Mouse (Mus musculus) c-Kit-positive CD71-positive TER-119-negative erythroid progenitor cells, embryonic 14.5 days (primary cell): ENCODE data around the gene Ints7.

Experiments used
- DNase-seq: peaks from one replicate; pipeline ENCODE4 v3.0.0-alpha.2; 2013; ENCODE audit warnings: low read depth

Ints7 gene

DNA sequence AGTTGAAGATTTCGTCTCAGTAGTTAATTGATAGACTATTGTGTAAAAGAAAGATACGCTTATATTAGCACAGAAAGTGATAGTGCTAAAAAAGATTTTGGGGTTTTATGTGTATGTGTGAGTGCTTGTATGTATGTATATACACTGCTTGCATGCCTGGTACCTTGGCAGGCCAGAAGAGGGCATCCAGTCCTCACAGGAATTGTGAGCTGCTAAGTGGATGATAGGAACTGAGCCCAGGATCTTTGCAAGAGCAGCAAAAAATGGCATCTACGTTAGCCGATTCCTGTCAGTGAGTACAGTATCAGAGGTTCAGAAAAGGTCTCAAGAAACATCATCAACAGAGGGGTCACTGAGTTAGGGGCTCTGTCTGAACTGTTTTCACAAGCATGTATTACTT, 9.0 kb downstream of the Ints7 start:
- no peak for DNase-seq

DNA sequence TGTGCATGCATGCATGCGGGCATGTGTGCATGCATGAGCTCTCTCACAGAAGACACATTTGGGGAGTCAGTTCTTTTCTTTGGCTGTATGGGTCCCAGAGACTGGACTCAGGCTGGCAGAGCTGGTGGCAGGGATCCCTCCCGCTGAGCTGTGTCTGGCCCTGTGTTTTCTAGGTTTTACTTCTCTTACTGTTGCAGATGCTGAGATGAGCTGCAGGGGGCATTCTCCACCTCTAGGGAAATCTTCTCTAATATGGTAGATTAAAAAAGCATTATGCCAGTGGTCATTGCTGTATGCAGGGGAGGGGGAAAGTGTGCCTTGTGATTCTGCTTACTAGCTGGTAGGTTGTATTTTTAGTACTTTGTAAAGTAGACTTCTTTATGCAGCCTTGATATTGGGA, 10.3 kb downstream of the Ints7 start:
- no peak for DNase-seq

DNA sequence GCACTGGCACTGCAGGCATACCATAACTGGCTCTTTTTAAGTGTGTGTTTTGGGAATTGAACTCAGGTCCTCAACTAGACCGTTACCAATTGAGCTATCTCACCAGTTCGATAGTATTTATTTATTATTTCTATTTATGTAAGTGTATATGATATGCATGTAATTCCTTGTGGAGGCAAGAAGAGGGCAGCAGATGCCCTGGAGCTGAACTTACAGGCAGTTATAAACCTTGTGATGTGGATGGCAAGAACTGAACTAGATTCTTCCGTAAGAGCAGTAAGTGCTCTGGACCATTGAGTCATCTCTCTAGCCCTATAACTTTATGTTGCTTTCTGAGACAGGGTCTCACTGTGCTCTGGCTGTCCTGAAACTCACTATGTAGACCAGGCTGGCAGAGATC, 11.6 kb downstream of the Ints7 start:
- DNase-seq: no peak

DNA sequence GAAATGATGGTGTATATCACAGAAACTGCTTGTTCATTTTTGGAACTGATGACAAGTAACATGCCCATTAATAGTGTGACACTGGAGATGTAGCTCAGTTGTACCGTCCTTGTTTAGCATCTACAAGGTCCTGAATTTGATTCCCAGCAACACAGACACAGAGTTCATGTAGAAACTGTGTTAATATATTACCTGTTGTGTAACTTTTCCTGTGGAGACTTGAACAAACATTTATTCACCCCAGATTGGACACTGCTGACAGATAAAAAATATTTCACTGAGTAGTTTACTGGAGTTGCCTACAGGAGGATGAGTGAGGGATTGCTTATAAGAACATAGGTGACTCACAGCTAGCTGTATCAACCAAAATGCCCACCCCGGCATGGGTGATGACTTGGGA, 13.3 kb downstream of the Ints7 start:
- no peak for DNase-seq

DNA sequence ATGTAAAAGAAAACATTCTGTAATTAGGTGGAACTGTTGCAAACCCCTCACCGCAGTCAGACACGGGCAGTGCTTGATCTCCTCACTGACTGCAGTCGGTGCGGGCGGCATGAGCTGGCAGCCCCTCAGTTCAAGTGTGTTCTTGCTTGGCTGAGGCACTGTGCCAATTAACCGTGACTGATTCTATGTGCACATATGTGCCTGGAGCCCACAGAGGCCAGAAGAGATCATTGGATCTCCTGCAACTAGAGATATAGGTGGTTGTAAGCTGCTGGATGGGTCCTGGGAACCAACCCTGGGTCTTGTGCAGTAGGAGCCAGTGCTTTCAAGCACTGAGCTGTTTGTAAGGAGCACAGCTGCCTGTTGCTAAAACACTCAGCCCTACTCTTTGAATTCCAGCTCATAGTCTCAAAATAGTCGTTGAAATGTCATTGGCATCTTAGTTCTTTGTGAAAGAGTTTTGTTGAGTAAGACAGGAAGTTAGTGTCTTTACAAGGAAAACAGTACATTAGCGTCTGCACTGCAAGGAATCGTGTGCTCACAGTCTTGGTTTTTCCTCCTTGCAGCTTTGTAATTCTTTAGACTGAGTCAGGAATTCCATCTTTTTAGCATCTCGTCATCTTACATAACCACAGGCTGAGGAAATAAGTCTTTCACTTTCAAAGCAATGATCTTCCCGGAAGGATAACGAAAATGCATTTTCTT, 16.7 kb downstream of the Ints7 start:
- no peak for DNase-seq

DNA sequence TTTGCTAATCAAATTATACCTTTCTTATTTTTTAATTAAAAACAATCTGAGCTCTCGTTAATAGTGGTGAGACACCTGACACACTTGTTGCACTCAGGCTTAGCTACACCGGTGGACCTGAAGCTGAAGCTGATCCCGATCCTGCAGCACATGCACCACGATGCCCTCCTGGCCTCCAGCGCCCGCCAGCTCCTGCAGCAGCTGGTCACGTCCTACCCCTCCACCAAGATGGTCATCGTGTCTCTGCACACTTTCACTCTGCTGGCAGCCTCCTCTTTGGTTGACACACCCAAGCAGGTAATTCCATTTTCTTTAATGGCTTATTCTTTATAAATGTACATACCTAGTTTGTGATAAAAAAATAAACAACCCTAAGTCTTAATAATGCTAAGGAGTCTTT, 20.6 kb downstream of the Ints7 start:
- no peak for DNase-seq

DNA sequence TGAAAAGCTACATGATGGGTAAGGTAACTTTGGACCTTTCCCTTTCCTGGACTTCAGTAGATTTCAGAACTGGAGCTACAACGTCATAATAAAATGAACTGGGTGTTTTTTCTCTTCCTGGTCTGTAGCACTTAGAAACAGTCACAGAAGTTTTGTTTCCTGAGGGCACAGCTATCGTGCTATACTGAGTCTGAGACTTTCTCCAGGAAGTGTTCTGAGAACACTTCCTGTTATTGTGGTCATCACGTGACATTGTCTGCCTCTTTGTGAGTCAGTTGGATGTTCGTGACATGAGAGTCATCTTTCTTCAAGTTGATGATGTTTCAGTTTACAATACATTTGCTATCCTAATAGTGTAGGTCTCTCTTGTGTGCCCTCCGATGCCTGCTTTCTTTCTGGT, 23.8 kb downstream of the Ints7 start:
- DNase-seq: no peak

DNA sequence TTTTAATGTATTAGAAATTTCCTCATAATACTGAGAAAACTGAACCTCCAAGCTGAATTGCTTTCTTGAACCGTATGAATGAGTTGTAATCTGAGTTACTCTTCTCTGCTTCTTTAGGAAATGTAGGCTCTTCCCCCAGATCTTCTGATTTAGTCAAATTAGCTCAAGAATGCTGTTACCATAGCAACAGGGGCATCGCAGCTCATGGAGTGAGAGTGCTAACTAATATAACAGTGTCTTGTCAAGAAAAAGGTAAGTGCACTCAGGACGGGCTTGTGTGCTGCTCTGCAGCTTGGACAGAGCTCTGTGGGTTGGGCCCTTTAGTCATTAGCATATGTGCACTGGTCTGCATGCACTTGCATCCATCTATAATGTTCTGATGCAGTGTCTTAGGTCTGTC, 29.3 kb downstream of the Ints7 start:
- DNase-seq: no peak

DNA sequence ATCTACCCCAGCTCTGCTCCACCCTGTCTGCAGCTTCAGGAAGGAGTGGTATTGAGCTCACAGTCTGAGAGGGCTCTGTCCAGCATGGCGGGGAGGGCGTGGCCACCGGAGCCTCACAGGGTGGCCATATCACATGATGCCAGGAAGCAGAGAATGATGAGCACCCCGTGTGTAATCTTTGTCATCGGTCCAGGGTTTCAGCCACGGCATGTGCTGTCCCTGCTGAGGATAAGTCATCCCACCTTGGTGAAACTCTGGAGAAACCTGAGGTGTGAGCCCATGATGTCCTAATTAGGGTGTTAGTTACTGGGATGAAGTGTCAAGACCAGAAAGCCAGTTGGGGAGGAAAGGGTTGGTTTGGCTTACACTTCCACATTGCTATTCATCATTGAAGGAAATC, 33.6 kb downstream of the Ints7 start:
- DNase-seq: no peak

DNA sequence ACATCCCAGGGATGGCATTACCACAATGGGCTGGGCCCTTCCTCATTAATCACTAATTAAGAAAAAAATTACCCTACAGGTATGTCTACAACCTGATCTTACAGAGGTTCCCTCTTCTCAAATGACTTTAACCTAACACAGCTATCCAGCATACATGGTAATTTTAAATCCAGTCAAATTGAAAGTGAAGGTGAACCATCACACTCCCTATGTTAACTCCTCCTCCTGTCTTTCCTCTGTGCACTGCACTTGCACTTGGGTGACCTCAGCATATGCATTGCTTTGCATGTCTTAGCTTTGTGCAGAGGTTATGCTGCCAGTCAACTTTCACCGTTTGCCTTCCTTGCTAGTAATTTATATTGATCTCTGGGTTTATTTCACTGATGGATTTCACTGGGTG, 34.1 kb downstream of the Ints7 start:
- DNase-seq: no peak

DNA sequence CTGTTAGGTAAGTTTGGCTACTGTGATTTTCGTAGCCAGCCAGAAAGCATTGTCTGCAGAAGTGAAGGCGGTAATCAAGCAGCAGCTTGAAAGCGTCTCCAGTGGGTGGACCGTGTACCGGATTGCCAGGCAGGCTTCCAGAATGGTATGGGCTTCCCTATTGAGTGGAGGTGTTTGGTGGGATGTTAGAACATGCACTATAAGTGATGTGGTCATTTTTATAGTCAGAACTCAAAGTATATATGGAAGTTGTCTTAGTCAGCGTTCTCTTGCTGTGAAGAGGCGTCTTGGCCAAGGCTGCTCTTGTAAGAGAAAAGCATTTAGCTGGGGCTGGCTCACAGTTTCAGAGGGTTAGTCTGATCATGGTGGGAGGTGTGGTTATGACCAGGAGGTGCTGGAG, 34.9 kb downstream of the Ints7 start:
- DNase-seq: no peak

DNA sequence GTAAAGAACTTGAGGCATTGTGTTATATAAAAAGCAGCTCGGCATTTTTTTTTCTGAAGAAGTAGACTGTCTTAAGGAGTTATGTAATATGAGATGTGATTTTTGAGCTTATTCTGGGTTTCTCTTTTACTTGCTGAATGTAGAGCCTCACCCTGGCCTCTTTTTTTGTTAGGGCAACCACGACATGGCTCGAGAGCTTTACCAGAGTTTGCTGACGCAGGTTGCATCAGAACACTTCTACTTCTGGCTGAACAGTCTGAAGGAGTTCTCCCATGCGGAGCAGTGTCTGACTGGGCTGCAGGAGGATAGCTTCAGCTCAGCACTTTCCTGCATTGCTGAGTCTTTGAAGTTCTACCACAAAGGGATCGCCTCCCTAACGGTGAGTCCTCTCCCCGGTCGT, 36.2 kb downstream of the Ints7 start:
- no peak for DNase-seq

DNA sequence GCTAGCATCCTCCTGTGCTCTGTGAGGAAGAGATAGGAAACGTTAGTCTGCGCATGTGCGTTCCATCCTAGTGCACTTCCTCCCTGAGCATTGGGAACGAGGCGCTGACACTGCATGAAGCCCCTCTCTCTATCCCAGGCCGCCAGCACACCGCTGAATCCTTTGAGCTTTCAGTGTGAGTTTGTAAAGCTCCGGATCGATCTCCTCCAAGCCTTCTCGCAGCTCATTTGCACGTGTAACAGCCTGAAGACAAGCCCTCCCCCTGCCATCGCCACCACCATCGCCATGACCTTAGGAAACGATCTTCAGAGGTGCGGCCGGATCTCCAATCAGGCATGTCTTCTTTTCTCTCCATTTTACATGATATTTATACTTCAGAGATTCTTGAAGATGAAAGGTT, 37.4 kb downstream of the Ints7 start:
- DNase-seq: no peak

DNA sequence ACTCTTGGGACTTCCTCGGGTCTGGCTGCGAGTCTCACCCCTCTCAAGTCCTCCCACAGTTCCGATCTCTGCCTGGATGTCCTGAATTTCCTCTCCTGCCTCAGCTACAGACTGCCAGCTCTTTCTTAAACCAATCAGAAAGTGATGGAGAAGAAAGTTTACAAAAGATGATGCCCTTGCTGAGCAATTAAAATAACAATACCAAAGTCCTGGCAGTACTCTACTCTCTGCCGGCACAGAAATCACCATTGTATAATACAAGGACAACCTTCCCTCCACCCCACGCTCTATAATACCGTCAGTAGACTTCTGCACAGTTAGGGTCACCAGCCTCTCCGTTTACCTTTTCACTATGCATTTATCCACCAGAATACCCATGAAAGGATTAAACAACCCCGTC, 40.8 kb downstream of the Ints7 start:
- DNase-seq: no peak

DNA sequence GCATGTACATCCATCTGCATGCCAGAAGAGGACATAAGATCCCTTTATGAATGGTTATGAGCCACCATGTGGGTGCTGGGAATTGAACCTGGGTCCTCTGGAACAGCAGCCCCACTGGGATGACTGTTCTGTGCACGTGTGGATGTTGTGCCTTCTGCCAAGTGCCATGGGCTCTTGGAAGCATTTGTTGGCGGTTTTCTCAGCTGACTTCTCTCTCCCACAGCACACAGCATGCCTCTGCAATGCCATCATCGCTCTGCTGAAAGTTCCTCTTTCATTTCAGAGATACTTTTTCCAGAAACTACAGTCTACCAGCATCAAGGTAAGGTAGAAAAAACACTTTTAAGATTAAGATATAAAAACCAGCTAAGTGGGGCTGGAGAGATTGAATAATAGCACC, 42.2 kb downstream of the Ints7 start:
- no peak for DNase-seq

DNA sequence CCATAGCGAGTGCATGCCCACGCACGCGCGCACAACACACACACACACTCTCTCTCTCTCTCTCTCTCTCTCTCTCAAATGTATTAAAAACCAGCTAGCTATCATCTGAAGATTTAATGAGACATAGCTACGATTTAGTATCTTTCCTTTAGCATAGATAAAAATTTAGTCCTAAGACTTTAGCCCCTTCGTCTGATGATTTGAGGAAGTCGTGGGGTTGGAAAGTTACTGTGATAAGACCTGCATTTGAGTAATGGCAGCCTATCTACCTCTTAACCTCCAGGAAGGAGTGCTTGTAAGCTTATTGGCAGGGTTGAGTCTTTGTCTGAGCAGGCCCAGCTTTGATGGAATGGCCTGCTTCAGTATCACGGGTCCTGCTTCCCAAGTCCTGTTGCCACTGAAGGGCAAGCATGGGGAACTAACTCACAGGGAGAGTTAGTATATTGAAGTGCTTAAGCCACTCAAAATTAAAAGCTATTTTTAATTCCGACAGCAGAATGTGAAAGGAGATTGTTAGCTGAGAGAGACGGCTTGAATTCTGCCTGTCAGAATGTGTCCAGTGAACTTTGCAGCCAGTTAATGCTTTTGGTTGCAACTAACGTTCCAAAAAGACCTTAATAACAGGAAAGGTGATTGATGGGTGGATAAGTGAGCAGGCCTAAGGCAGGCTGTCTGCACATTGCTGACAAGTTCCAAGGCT, 42.8 kb downstream of the Ints7 start:
- DNase-seq: no peak

DNA sequence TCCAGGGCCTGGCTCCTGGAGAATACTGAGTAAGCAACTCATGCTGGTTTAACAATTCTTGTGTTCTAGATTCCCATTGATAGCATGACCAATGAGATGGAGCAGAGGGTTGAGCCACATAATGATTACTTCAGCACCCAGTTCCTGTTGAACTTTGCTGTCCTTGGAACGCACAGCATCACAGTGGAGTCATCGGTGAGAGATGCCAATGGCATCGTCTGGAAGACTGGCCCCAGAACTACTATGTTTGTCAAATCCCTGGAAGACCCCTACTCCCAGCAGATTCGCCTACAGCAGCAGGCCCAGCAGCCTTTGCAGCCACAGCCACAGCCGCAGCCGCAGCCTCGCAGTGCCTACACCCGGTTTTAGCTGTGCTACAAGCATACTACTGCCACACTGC, 45.7 kb downstream of the Ints7 start:
- DNase-seq: no peak

DNA sequence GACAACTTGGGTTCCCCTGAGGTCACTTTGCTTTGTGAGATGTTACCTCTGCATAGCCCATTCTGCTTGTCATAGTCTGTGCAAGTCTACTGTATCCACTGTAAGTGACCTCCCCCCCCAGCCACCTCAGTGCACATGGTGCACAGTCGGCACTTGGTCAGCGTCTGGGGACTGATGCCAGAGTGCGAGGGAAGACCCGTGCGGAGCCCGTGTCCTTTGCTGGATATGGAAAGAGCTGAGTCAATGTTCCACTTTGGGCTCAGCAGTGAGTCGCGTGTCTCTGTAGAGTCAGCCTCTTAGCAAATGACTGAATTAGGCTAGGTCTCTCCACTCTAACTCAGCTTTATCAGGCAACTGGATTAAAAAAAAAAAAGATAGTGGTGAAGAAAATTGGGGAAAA, 47.4 kb downstream of the Ints7 start:
- DNase-seq: no peak

DNA sequence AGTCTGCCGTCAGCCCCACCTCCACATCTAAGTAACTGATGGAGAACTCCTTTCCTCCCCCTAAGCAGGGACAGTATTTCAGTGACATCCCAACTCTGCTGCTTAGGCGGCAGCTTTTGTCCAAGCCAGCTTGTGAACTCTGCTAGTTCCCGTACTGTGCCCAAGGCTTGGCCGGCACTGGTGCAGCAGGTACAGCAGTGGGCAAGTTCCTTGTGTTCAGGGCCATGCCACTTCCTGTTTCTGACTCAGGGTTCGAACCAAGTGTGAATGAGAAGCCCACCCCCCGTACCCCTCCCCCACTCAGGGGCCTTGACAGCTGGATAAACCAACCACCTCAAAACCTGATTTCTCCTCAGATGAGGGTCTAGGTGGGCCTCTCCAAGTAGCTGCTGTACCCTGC, 49.1 kb downstream of the Ints7 start:
- no peak for DNase-seq

DNA sequence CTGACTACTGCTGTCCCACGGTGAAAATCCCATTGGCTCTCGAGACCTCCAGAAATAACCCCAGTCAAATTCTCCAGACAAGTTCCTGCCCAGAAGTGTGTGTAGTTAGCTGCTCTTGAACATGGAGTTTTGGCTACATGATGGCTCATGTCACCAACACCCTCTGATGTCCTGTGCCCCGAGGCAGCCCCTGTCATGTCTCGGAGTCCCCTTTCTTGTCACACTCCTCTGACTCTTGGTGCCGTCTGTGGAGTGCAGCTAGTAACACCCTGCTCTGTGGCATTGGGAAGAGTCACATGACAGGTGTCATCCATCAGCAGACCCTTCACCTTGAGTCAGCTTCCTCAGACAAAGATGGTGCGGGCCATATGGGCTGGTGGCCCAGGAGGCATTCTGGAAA, 49.6 kb downstream of the Ints7 start:
- DNase-seq: no peak

DNA sequence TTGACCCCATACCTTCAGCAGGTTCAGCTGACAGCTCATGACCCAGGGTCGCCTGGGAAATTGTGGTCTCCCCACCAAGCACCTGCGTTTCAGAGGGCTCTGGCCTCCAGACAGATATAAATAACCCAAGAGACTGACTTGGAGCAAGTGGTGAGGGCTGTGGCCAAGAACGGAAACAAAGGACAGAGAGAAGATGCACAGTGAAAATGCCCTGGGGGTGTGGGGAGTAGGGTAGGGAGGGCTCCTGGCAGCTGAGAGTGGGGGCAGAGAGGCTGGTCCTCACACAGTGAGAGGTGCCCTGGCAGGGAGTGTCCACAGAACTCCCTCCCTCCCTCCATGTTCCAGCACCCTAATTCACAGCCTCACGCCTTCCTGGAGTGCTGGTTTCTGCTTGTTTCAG, 50.2 kb downstream of the Ints7 start:
- no peak for DNase-seq

DNA sequence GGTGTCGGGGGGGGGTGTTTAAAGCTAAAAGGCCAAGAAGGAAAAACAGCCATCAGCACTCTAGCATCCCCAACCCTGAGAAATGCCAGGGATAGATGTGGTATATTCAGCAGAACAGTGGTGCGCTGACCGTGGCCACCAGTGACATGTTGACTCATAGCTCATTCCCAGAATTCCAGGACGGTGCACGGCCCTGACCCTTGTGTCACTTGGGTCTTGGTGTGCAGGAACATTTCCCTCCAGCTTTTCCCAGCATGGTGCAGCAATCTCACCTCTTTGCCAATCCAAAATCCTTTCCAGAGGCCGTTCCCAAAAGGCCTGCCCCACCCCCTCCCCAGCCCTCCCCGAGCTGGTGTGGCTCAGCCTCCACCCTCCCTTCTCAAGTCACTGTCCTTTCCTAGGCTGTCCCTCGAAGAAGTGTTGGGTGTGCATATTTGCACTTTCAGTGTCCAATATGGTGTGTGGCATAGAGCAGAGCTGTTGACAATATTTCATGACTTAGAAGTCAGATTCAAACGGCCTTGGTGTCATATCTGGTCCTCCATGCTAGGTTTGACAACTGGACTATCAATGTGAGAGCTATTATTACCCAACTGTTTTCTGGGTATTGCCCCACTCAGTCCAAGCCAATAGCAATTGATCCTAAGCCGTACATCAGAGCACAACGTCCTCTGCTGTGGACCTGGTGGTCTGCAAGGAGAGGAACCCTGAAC, 53.2 kb downstream of the Ints7 start:
- no peak for DNase-seq

DNA sequence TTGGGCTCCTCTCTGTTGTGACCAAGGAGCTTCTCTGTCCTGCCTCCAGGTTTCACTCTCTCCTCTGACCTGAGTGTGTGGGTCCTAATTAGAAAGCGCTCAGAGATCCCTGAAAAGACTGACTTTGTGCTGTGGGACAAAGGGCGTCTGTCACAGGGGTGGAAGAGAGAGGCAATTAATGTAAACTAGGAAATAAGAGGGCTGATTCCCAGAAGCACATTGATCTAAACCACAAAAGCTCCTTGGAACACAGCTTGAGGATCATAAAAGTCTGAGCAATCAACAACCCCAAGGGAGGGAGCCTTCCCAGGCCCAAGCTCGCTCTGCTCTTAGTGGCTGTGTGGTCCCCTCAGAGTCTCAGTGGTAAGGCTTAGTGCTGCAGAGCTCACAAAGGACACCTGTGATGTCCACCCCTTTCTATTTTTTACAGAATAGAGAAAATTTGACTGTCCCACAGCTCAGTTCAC, 53.8 kb downstream of the Ints7 start:
- no peak for DNase-seq
